Mouse (Mus musculus) ES-CJ7 (cell line): ENCODE results near the gene Iqsec1.

Source experiments
- DNase-seq: peaks from one replicate; pipeline ENCODE4 v3.0.0; 2011; ENCODE audit warnings: low read depth, low spot score

The Iqsec1 gene

GRCm38 (mm10) chr6:90889356-90890285 is 98.9 kb downstream of the Iqsec1 start:
- DNase-seq = no peak

- peak; percentile 21 for DNase-seq
Measured at GRCm38 (mm10) chr6:90887024-90887775, 101.3 kb downstream of the Iqsec1 start.

- DNase-seq = no peak
Measured at GRCm38 (mm10) chr6:90885626-90886025, 102.9 kb downstream of the Iqsec1 start.

GRCm38 (mm10) chr6:90884631-90885030 is 103.9 kb downstream of the Iqsec1 start:
- DNase-seq = no peak

- no peak for DNase-seq
Measured at GRCm38 (mm10) chr6:90880975-90881374, 107.5 kb downstream of the Iqsec1 start.

- no peak for DNase-seq
Measured at GRCm38 (mm10) chr6:90880404-90880803, 108.1 kb downstream of the Iqsec1 start.

GRCm38 (mm10) chr6:90871581-90871980 is 116.9 kb downstream of the Iqsec1 start:
- DNase-seq = no peak

- DNase-seq = no peak
Measured at GRCm38 (mm10) chr6:90868033-90868432, 120.5 kb downstream of the Iqsec1 start.

- no peak for DNase-seq
Measured at GRCm38 (mm10) chr6:90861370-90861769, 127.1 kb downstream of the Iqsec1 start.

GRCm38 (mm10) chr6:90857844-90858243 is 130.6 kb downstream of the Iqsec1 start:
- DNase-seq = no peak

- peak; percentile 15 for DNase-seq
Measured at GRCm38 (mm10) chr6:90852360-90852759, 136.1 kb downstream of the Iqsec1 start.

- no peak for DNase-seq
Measured at GRCm38 (mm10) chr6:90848068-90848467, 140.4 kb downstream of the Iqsec1 start.

- DNase-seq = no peak
Measured at GRCm38 (mm10) chr6:90847523-90847922, 141.0 kb downstream of the Iqsec1 start.

GRCm38 (mm10) chr6:90839972-90840371 is 148.5 kb downstream of the Iqsec1 start:
- DNase-seq = no peak

GRCm38 (mm10) chr6:90836749-90837148 is 151.7 kb downstream of the Iqsec1 start:
- DNase-seq = no peak

- no peak for DNase-seq
Measured at GRCm38 (mm10) chr6:90829536-90829935, 158.9 kb downstream of the Iqsec1 start.

- no peak for DNase-seq
Measured at GRCm38 (mm10) chr6:90825063-90825462, 163.4 kb downstream of the Iqsec1 start.

GRCm38 (mm10) chr6:90823322-90823721 is 165.2 kb downstream of the Iqsec1 start:
- no peak for DNase-seq

- no peak for DNase-seq
Measured at GRCm38 (mm10) chr6:90821916-90822602, 166.4 kb downstream of the Iqsec1 start.

- peak; percentile 30 for DNase-seq
Measured at GRCm38 (mm10) chr6:90819880-90820279, 168.6 kb downstream of the Iqsec1 start.

GRCm38 (mm10) chr6:90818956-90819355 is 169.5 kb downstream of the Iqsec1 start:
- peak; percentile 67 for DNase-seq

GRCm38 (mm10) chr6:90816551-90816950 is 171.9 kb downstream of the Iqsec1 start:
- no peak for DNase-seq
